11 mouse cellular contexts compared by ENCODE assay signal in genomic region chr9:48813960-48814880, GRCm38 (mm10). TPM values are rescaled to one million over a fixed set of nuclear protein-coding genes. Genes with fewer than 3 reads are reported as not detected.
DNase-seq lines count a peak whose midpoint lies in the region; ATAC-seq and TF ChIP-seq lines count a peak whose summit lies in the region.
"Had no signal": no experiment of that assay in that cellular context is flagged by ENCODE, and none has a peak within 500 bp of the region (broad histone marks: within the 10 kb centered on the region; RNA-seq: fewer than 3 reads in every experiment).

No protein-coding gene starts in this region.

- H3K27ac ChIP-seq in lung, embryonic 16.5 days (ENCODE audit: low read length): no peak overlapping the region
- 0 out of 4 replicates have a peak overlapping the region, but pooled peaks of 1 of the 2 experiments have one; percentile 4 for H3K27ac ChIP-seq in heart, embryonic 14.5 days (replicated peaks in 1 of 2; ENCODE audit: control insufficient read depth in 1 of 2, insufficient read depth in 1 of 2, low read depth in 2 of 2, low read length in 2 of 2)
- peak overlapping the region; percentile 60 for H3K27ac ChIP-seq in liver, postnatal 0 days (ENCODE audit: low read depth)
- H3K27ac ChIP-seq: forebrain, embryonic 12.5 days; limb, embryonic 15.5 days had no signal

- DNase-seq in lung, adult 2 months: no peak
- DNase-seq in c-Kit-positive CD71-positive TER-119-positive erythroid progenitor cells, embryonic 14.5 days (ENCODE audit: low spot score): peak; percentile 54
- DNase-seq in liver, postnatal 0 days: peak; percentile 63
- DNase-seq in right cerebral cortex, postnatal 36 days (ENCODE audit: low spot score in 2 of 2): no peak
- no peak for DNase-seq in cerebellum, adult 9-10 months
- no peak for DNase-seq in kidney, postnatal 14 days
- DNase-seq: kidney, postnatal 10 days had no signal

- WGBS in lung, embryonic 16.5 days: 34% methylated on average over 19 of the region's 19 CpGs
- 57% methylated on average over 19 of the region's 19 CpGs for WGBS in lung, adult 2 months
- WGBS in heart, embryonic 14.5 days: 35% methylated on average over 19 of the region's 19 CpGs
- 11% methylated on average over 19 of the region's 19 CpGs for WGBS in liver, postnatal 0 days (ENCODE audit: insufficient replicate concordance)

- peak; percentile 94 for TF ChIP-seq EP300 in liver, postnatal 0 days (IDR thresholded peaks at IDR 0.05; ENCODE audit: low read depth)

- peak; percentile 80 for ATAC-seq in lung, embryonic 16.5 days (ENCODE audit: low read depth)
- no peak; the same call in 1 of the 2 replicates for ATAC-seq in heart, embryonic 14.5 days (ENCODE audit: insufficient number of reproducible peaks, insufficient read depth, low FRiP score, low read depth)
- ATAC-seq in liver, postnatal 0 days: peak; percentile 72

- no peaks in the 10 kb centered on the region for H3K36me3 ChIP-seq in lung, embryonic 16.5 days (ENCODE audit: control insufficient read depth, insufficient read depth, low read length)
- H3K36me3 ChIP-seq in heart, embryonic 14.5 days (ENCODE audit: control insufficient read depth, insufficient read depth, low read length): no peaks in the 10 kb centered on the region
- 0 out of 2 replicates have a peak, but pooled peaks cover 3% of the 10 kb centered on the region for H3K36me3 ChIP-seq in liver, postnatal 0 days (replicated peaks; ENCODE audit: insufficient read depth, low read length)
- H3K36me3 ChIP-seq: forebrain, embryonic 12.5 days; limb, embryonic 15.5 days had no signal

- peak overlapping the region; percentile 29 for H3K9ac ChIP-seq in lung, embryonic 16.5 days (ENCODE audit: low read length)
- H3K9ac ChIP-seq in heart, embryonic 14.5 days (ENCODE audit: low read length): peak overlapping the region; percentile 25; the same call in 1 of the 2 replicates
- peak overlapping the region; percentile 48 for H3K9ac ChIP-seq in liver, postnatal 0 days (replicated peaks)
- H3K9ac ChIP-seq: forebrain, embryonic 12.5 days; limb, embryonic 15.5 days had no signal

- H3K4me1 ChIP-seq in lung, embryonic 16.5 days (replicated peaks; ENCODE audit: control insufficient read depth, insufficient read depth, low read length): peaks cover 2% of the 10 kb centered on the region
- peaks cover 18% of the 10 kb centered on the region for H3K4me1 ChIP-seq in lung, adult 2 months (ENCODE audit: control insufficient read depth, insufficient read depth, low read length)
- H3K4me1 ChIP-seq in heart, embryonic 14.5 days (ENCODE audit: control insufficient read depth in 2 of 2, insufficient read depth in 2 of 2, low read length in 2 of 2): peaks cover 16 to 29% of the 10 kb centered on the region in 2 experiments
- peaks cover 36% of the 10 kb centered on the region for H3K4me1 ChIP-seq in liver, postnatal 0 days (ENCODE audit: insufficient read depth)

- no peak overlapping the region for H3K4me3 ChIP-seq in lung, embryonic 16.5 days (ENCODE audit: low read length)
- H3K4me3 ChIP-seq in lung, adult 2 months (replicated peaks; ENCODE audit: extremely low read depth, low read depth, low read length): no peak overlapping the region
- no peak overlapping the region for H3K4me3 ChIP-seq in heart, embryonic 14.5 days (ENCODE audit: control insufficient read depth in 1 of 2, insufficient read depth in 1 of 2, low read depth in 1 of 2, low read length in 2 of 2)
- peak overlapping the region; percentile 10; the same call in 1 of the 2 replicates for H3K4me3 ChIP-seq in liver, postnatal 0 days (ENCODE audit: low read depth, low read length)
- H3K4me3 ChIP-seq: forebrain, embryonic 12.5 days; limb, embryonic 15.5 days had no signal

- H3K4me2 ChIP-seq in lung, embryonic 16.5 days (ENCODE audit: low read depth, low read length): no peak overlapping the region
- H3K4me2 ChIP-seq in heart, embryonic 14.5 days (ENCODE audit: low read length): peak overlapping the region; percentile 35
- H3K4me2 ChIP-seq in liver, postnatal 0 days (ENCODE audit: low read depth, low read length): peak overlapping the region; percentile 50
- H3K4me2 ChIP-seq: forebrain, embryonic 12.5 days; limb, embryonic 15.5 days had no signal

- TF ChIP-seq CTCF in lung, adult 2 months (IDR thresholded peaks at IDR 0.05; ENCODE audit: insufficient read depth, low read length): no peak
- TF ChIP-seq CTCF in liver, postnatal 0 days (IDR thresholded peaks at IDR 0.05; ENCODE audit: low read depth): 0 out of 2 replicates have a peak, but pooled peaks have one; percentile 20

- no peak for TF ChIP-seq POLR2A in lung, adult 2 months (IDR thresholded peaks at IDR 0.05; ENCODE audit: borderline replicate concordance, extremely low read depth, low read depth, low read length)

- H3K27me3 ChIP-seq in lung, embryonic 16.5 days (ENCODE audit: control insufficient read depth, insufficient read depth, low read depth, low read length): no peaks in the 10 kb centered on the region; the same call in 1 of the 2 replicates
- H3K27me3 ChIP-seq in heart, embryonic 14.5 days (ENCODE audit: control insufficient read depth, insufficient read depth, low read length): peaks cover 6% of the 10 kb centered on the region; the same call in 1 of the 2 replicates
- H3K27me3 ChIP-seq in liver, postnatal 0 days (ENCODE audit: insufficient read depth, low read length): no peaks in the 10 kb centered on the region
- H3K27me3 ChIP-seq: forebrain, embryonic 12.5 days had no signal

- no peaks in the 10 kb centered on the region for H3K9me3 ChIP-seq in lung, embryonic 16.5 days (ENCODE audit: control insufficient read depth, low read length)
- H3K9me3 ChIP-seq in heart, embryonic 14.5 days (ENCODE audit: control insufficient read depth, low read length): no peaks in the 10 kb centered on the region
- no peaks in the 10 kb centered on the region for H3K9me3 ChIP-seq in liver, postnatal 0 days (ENCODE audit: low read length)
- H3K9me3 ChIP-seq: forebrain, embryonic 12.5 days; limb, embryonic 15.5 days had no signal

RNA-seq across cellular contexts. Expression of gene Zbtb16, which starts 21.8 kb away (rescaled TPM):
- polyA plus RNA-seq in lung, embryonic 16.5 days (2015; fragmentation: Nextera tagmentation; extraction: Ambion mirVana): 13.3 and 18.4 TPM in 2 replicates
- polyA plus RNA-seq in lung, adult 2 months (2012; rRNA removed): 16.0 and 44.4 TPM in 2 replicates
- 2.1 and 3.3 TPM in 2 replicates for polyA plus RNA-seq in heart, embryonic 14.5 days (2014; fragmentation: Nextera tagmentation; extraction: Ambion mirVana)
- 2.2 and 2.5 TPM in 2 replicates for polyA plus RNA-seq in liver, postnatal 0 days (2015; fragmentation: Nextera tagmentation; extraction: Ambion mirVana)

Comparison
In these comparisons a context has a peak if more than half of its experiments do, and no peak if none do; other contexts are left out.
1. DNase-seq: peak in c-Kit-positive CD71-positive TER-119-positive erythroid progenitor cells, embryonic 14.5 days (single experiment) and liver, postnatal 0 days (single experiment); none in lung, adult 2 months (single experiment), right cerebral cortex, postnatal 36 days (0 of 2), cerebellum, adult 9-10 months (single experiment) and kidney, postnatal 14 days (single experiment).
2. Peak in every context shown above with its lines, with median percentiles within 50 percentile points of each other: H3K9ac ChIP-seq.